In the genomic region with DNA sequence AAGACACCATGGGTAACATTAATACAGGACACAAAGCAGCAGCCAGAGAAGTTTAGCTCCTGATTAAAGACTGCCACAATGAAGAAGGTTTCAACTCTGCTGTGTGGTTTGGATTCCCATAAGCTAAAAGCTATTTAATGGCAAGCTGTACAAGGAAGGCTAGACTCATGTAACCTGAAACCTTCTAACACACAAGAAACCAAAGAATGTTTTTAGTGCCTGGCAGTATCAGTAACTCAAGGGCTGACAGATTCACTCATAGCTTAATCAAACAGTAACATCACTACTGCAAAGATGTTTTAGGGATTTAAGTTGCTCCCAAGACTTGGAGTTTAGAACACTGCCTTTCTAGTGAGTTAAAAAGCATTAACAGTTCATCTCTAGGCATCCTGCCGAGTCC, we compare ENCODE assay signal across 29 mouse cellular contexts.
A peak's percentile ranks its signal among the peaks of the same experiment; 100 is the strongest.
DNase-seq lines count a peak whose midpoint lies in the region; ATAC-seq and TF ChIP-seq lines count a peak whose summit lies in the region.
"Had no signal": no experiment of that assay in that cellular context is flagged by ENCODE, and none has a peak within 500 bp of the region (broad histone marks: within the 10 kb centered on the region; RNA-seq: fewer than 3 reads in every experiment).

No protein-coding gene starts in this region.

- WGBS in kidney, embryonic 15.5 days, result 52% methylated on average over 1 of the region's 1 CpGs
- 86% methylated on average over 1 of the region's 1 CpGs for WGBS in hindbrain, postnatal 0 days

- H3K9ac ChIP-seq in kidney, embryonic 15.5 days, result no peak overlapping the region
- no peak overlapping the region for H3K9ac ChIP-seq in hindbrain, postnatal 0 days (replicated peaks; ENCODE audit: low read length)
- H3K9ac ChIP-seq: embryonic facial prominence, embryonic 13.5 days; forebrain, postnatal 0 days; heart, embryonic 13.5 days; hindbrain, embryonic 15.5 days; intestine, embryonic 15.5 days had no signal

- 0 out of 2 replicates have a peak, but pooled peaks have one; percentile 27 for ATAC-seq in kidney, embryonic 15.5 days (replicated peaks; ENCODE audit: low FRiP score)
- ATAC-seq in hindbrain, postnatal 0 days, result no peak
- ATAC-seq: forebrain, embryonic 14.5 days; forebrain, postnatal 0 days; intestine, embryonic 15.5 days; Patski had no signal

- peak; percentile 14 for DNase-seq in embryo, embryonic 10 days (ENCODE audit: low spot score)
- DNase-seq in embryo, embryonic 10.5 days (ENCODE audit: low spot score), result no peak
- DNase-seq in kidney, adult 18-20 months, result no peak
- peak; percentile 18 for DNase-seq in 3T3-L1 (ENCODE audit: low read depth, low spot score)
- peak; percentile 19 for DNase-seq in forelimb bud, embryonic 11.5 days (ENCODE audit: low read depth, low spot score)
- no peak for DNase-seq in hindbrain, postnatal 0 days (ENCODE audit: low spot score)
- DNase-seq in gastrocnemius, adult 8-10 months (ENCODE audit: low spot score in 2 of 2), result no peak
- DNase-seq: adrenal gland, postnatal 10 days; adrenal gland, postnatal 36 days; B cell, adult 2 months; cerebellum, adult 18-20 months; cerebellum, adult 9-11 months; cerebellum, postnatal 25 days; forebrain, postnatal 0 days; gastrocnemius, postnatal 10 days; gastrocnemius, postnatal 36 days; heart, postnatal 14 days; heart, postnatal 4 days had no signal

- H3K4me1 ChIP-seq in kidney, embryonic 15.5 days, result peaks cover 13% of the 10 kb centered on the region
- H3K4me1 ChIP-seq in hindbrain, postnatal 0 days (ENCODE audit: insufficient read depth, low read length), result no peaks in the 10 kb centered on the region
- H3K4me1 ChIP-seq: hindbrain, embryonic 15.5 days; intestine, embryonic 15.5 days had no signal

- H3K4me2 ChIP-seq in kidney, embryonic 15.5 days, result no peak overlapping the region
- H3K4me2 ChIP-seq in hindbrain, postnatal 0 days (ENCODE audit: low read depth, low read length), result no peak overlapping the region
- H3K4me2 ChIP-seq: embryonic facial prominence, embryonic 13.5 days; heart, embryonic 13.5 days; hindbrain, embryonic 15.5 days; intestine, embryonic 15.5 days had no signal

- H3K36me3 ChIP-seq in kidney, embryonic 15.5 days, result peaks cover 67% of the 10 kb centered on the region
- H3K36me3 ChIP-seq in hindbrain, postnatal 0 days (ENCODE audit: insufficient read depth, low read length), result peaks cover 6% of the 10 kb centered on the region
- H3K36me3 ChIP-seq: G1E had no signal

- TF ChIP-seq CTCF in hindbrain, postnatal 0 days (IDR thresholded peaks at IDR 0.05; ENCODE audit: low read depth), result no peak

- H3K27ac ChIP-seq in kidney, embryonic 15.5 days, result no peak overlapping the region; the same call in 1 of the 2 replicates
- H3K27ac ChIP-seq in hindbrain, postnatal 0 days, result no peak overlapping the region
- H3K27ac ChIP-seq: embryonic facial prominence, embryonic 13.5 days; heart, adult 2 months; heart, embryonic 10.5 days; heart, embryonic 13.5 days; hindbrain, embryonic 15.5 days; intestine, embryonic 15.5 days had no signal

- H3K27me3 ChIP-seq in kidney, embryonic 15.5 days, result no peaks in the 10 kb centered on the region
- H3K27me3 ChIP-seq in hindbrain, postnatal 0 days (ENCODE audit: insufficient read depth, low read length), result no peaks in the 10 kb centered on the region
- H3K27me3 ChIP-seq: CH12.LX; embryonic facial prominence, embryonic 13.5 days; heart, embryonic 13.5 days; hindbrain, embryonic 15.5 days; intestine, embryonic 15.5 days; Patski had no signal

- no peak overlapping the region for H3K4me3 ChIP-seq in kidney, embryonic 15.5 days (replicated peaks)
- H3K4me3 ChIP-seq in hindbrain, postnatal 0 days (ENCODE audit: low read length), result no peak overlapping the region
- H3K4me3 ChIP-seq: embryonic facial prominence, embryonic 13.5 days; heart, adult 2 months; heart, embryonic 10.5 days; heart, embryonic 13.5 days; hindbrain, embryonic 15.5 days; intestine, embryonic 15.5 days had no signal

- no peaks in the 10 kb centered on the region for H3K9me3 ChIP-seq in kidney, embryonic 15.5 days (replicated peaks)
- no peaks in the 10 kb centered on the region for H3K9me3 ChIP-seq in hindbrain, postnatal 0 days (ENCODE audit: low read length)
- H3K9me3 ChIP-seq: embryonic facial prominence, embryonic 13.5 days; heart, embryonic 10.5 days; heart, embryonic 13.5 days; hindbrain, embryonic 15.5 days; intestine, embryonic 15.5 days had no signal

Comparison
In these comparisons a context has a peak if more than half of its experiments do, and no peak if none do; other contexts are left out.
1. DNase-seq: peak in embryo, embryonic 10 days (single experiment), 3T3-L1 (single experiment) and forelimb bud, embryonic 11.5 days (single experiment); none in embryo, embryonic 10.5 days (single experiment), kidney, adult 18-20 months (single experiment), hindbrain, postnatal 0 days (single experiment) and gastrocnemius, adult 8-10 months (0 of 2).